11 mouse cellular contexts compared by ENCODE assay signal in the genomic region with DNA sequence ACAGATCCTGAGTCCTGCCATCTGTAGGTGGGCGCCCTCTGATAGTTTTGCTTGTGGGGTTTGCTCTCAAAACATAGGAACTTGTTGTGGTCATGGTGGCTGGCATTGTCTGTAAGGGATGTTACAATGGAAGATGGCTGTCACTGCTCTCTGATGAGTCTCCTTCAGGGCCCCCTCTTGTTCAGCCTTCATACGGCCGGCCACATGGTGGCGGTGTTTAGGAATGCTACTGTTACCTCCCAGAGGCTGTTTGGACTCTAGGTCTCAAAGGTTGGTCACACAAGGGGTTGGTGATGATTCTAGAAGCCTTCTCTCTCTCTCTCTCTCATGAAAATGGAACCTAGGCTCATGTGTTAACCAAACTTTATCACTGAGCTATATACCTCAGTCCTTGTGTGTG.
A peak's percentile ranks its signal among the peaks of the same experiment; 100 is the strongest.
DNase-seq lines count a peak whose midpoint lies in the region; ATAC-seq and TF ChIP-seq lines count a peak whose summit lies in the region.
"Had no signal": no experiment of that assay in that cellular context is flagged by ENCODE, and none has a peak within 500 bp of the region (broad histone marks: within the 10 kb centered on the region; RNA-seq: fewer than 3 reads in every experiment).

No protein-coding gene starts in this region.

- no peak overlapping the region for H3K4me2 ChIP-seq in heart, postnatal 0 days (ENCODE audit: low read depth, low read length)
- H3K4me2 ChIP-seq in heart, embryonic 11.5 days: no peak overlapping the region
- H3K4me2 ChIP-seq in midbrain, embryonic 15.5 days: no peak overlapping the region

- no peak overlapping the region for H3K4me3 ChIP-seq in heart, postnatal 0 days (ENCODE audit: low read depth, low read length)
- H3K4me3 ChIP-seq in heart, embryonic 11.5 days (ENCODE audit: low read depth, low read length): no peak overlapping the region
- H3K4me3 ChIP-seq in midbrain, embryonic 10.5 days: no peak overlapping the region
- H3K4me3 ChIP-seq in midbrain, embryonic 15.5 days: no peak overlapping the region
- H3K4me3 ChIP-seq: myocyte had no signal

- no peak for ATAC-seq in heart, postnatal 0 days (ENCODE audit: insufficient read depth, low read depth)
- ATAC-seq in heart, embryonic 11.5 days (replicated peaks; ENCODE audit: insufficient number of reproducible peaks, low FRiP score, low TSS enrichment): no peak
- ATAC-seq in midbrain, embryonic 15.5 days (replicated peaks): no peak
- ATAC-seq in erythroid progenitor cell, adult 5-6 weeks (replicated peaks; ENCODE audit: low FRiP score, poor library complexity, severe bottlenecking): 0 out of 2 replicates have a peak, but pooled peaks have one; percentile 30
- ATAC-seq in activated CD4-positive, CD25-positive, alpha-beta regulatory T cell, adult 4 months: no peak

- TF ChIP-seq CTCF in heart, postnatal 0 days (IDR thresholded peaks at IDR 0.05; ENCODE audit: low read depth): peak; percentile 41

- H3K4me1 ChIP-seq in heart, postnatal 0 days (ENCODE audit: control insufficient read depth, insufficient read depth): no peaks in the 10 kb centered on the region
- H3K4me1 ChIP-seq in heart, embryonic 11.5 days (ENCODE audit: control insufficient read depth, insufficient read depth, low read length): no peaks in the 10 kb centered on the region
- peaks cover 48% of the 10 kb centered on the region for H3K4me1 ChIP-seq in midbrain, embryonic 10.5 days
- peaks cover 19% of the 10 kb centered on the region for H3K4me1 ChIP-seq in midbrain, embryonic 15.5 days

- 79% methylated on average over 4 of the region's 4 CpGs for WGBS in heart, postnatal 0 days
- 85% methylated on average over 4 of the region's 4 CpGs for WGBS in heart, embryonic 11.5 days (ENCODE audit: insufficient replicate concordance)
- WGBS in midbrain, embryonic 10.5 days: 86% methylated on average over 4 of the region's 4 CpGs
- WGBS in midbrain, embryonic 15.5 days: 89% methylated on average over 4 of the region's 4 CpGs

- H3K27ac ChIP-seq in heart, postnatal 0 days (ENCODE audit: low read depth): no peak overlapping the region
- no peak overlapping the region for H3K27ac ChIP-seq in heart, embryonic 11.5 days (ENCODE audit: low read depth, low read length)
- H3K27ac ChIP-seq in midbrain, embryonic 10.5 days (replicated peaks): 0 out of 2 replicates have a peak overlapping the region, but pooled peaks have one; percentile 28
- no peak overlapping the region for H3K27ac ChIP-seq in midbrain, embryonic 15.5 days

- no peak for TF ChIP-seq EP300 in heart, postnatal 0 days (IDR thresholded peaks at IDR 0.05; ENCODE audit: low read depth)

- H3K9ac ChIP-seq in heart, postnatal 0 days (replicated peaks; ENCODE audit: low read depth, low read length): no peak overlapping the region
- no peak overlapping the region for H3K9ac ChIP-seq in heart, embryonic 11.5 days (ENCODE audit: low read depth, low read length)
- H3K9ac ChIP-seq in midbrain, embryonic 15.5 days: no peak overlapping the region

- no peaks in the 10 kb centered on the region for H3K9me3 ChIP-seq in heart, postnatal 0 days (replicated peaks; ENCODE audit: control insufficient read depth, low read length)
- no peaks in the 10 kb centered on the region for H3K9me3 ChIP-seq in heart, embryonic 11.5 days (replicated peaks; ENCODE audit: control insufficient read depth, low read length)
- H3K9me3 ChIP-seq in midbrain, embryonic 10.5 days (replicated peaks): no peaks in the 10 kb centered on the region
- H3K9me3 ChIP-seq in midbrain, embryonic 15.5 days: no peaks in the 10 kb centered on the region

- no peak for DNase-seq in heart, postnatal 0 days (ENCODE audit: low spot score)
- no peak for DNase-seq in midbrain, embryonic 10.5 days (ENCODE audit: low spot score)
- DNase-seq in thymus, postnatal 36 days: peak; percentile 38 to 39
- DNase-seq in frontal cortex, postnatal 36 days (ENCODE audit: low spot score in 2 of 2): no peak
- DNase-seq: cerebellum, adult 2 months; right cerebral cortex, postnatal 4 days had no signal

- H3K36me3 ChIP-seq in heart, postnatal 0 days (replicated peaks; ENCODE audit: control insufficient read depth, insufficient read depth, low read length): no peaks in the 10 kb centered on the region
- H3K36me3 ChIP-seq in heart, embryonic 11.5 days (ENCODE audit: control insufficient read depth, insufficient read depth, low read length): no peaks in the 10 kb centered on the region
- no peaks in the 10 kb centered on the region for H3K36me3 ChIP-seq in midbrain, embryonic 10.5 days
- H3K36me3 ChIP-seq in midbrain, embryonic 15.5 days (replicated peaks): no peaks in the 10 kb centered on the region

- no peaks in the 10 kb centered on the region for H3K27me3 ChIP-seq in heart, postnatal 0 days (ENCODE audit: control insufficient read depth, insufficient read depth, low read length)
- no peaks in the 10 kb centered on the region for H3K27me3 ChIP-seq in heart, embryonic 11.5 days (ENCODE audit: control insufficient read depth, insufficient read depth, low read length)
- 0 out of 2 replicates have a peak, but pooled peaks cover 4% of the 10 kb centered on the region for H3K27me3 ChIP-seq in midbrain, embryonic 10.5 days (ENCODE audit: low read depth, poor library complexity, severe bottlenecking)
- H3K27me3 ChIP-seq in midbrain, embryonic 15.5 days (replicated peaks): no peaks in the 10 kb centered on the region

Comparison
In these comparisons a context has a peak if more than half of its experiments do, and no peak if none do; other contexts are left out.
1. DNase-seq: peak in thymus, postnatal 36 days (2 of 2); none in heart, postnatal 0 days (single experiment), midbrain, embryonic 10.5 days (single experiment) and frontal cortex, postnatal 36 days (0 of 2).